Mouse (Mus musculus) lung, postnatal 0 days (tissue): ENCODE results near the gene Rhof. TPM values are rescaled to one million over a fixed set of nuclear protein-coding genes. Genes with fewer than 3 reads are reported as not detected.
A peak's percentile ranks its signal among the peaks of the same experiment; 100 is the strongest.

Experiments
- ATAC-seq: fragments of 200-750 bp; cut with Nextera tagmentation; 2 replicates; pipeline ENCODE4 v1.8.0; 2017; ENCODE audit warnings: moderate library complexity
- DNase-seq: peaks from one replicate; pipeline ENCODE4 v3.0.0-alpha.2; 2016; ENCODE audit warnings: low spot score
- H3K27ac ChIP-seq: fragments of 300-500 bp; sonication (generic); 2 replicates; pipeline ENCODE4 v1.5.1; 2014; ENCODE audit warnings: antibody characterized with exemption, mild to moderate bottlenecking, low read length, mixed read lengths
- H3K27me3 ChIP-seq: fragments of 300-500 bp; sonication (generic); replicated peaks from 2 replicates; pipeline ENCODE4 v1.6.1; 2014; ENCODE audit warnings: low read length, mixed read lengths; ENCODE audit not compliant: insufficient read depth
- H3K36me3 ChIP-seq: fragments of 300-500 bp; sonication (generic); 2 replicates; pipeline ENCODE4 v1.6.1; 2014; ENCODE audit warnings: low read length, mixed read lengths; ENCODE audit not compliant: insufficient read depth
- H3K4me1 ChIP-seq: fragments of 300-500 bp; sonication (generic); 2 replicates; pipeline ENCODE4 v1.6.1; 2014; ENCODE audit warnings: antibody characterized with exemption, low read depth, low read length, mixed read lengths; ENCODE audit not compliant: insufficient read depth
- H3K4me2 ChIP-seq: fragments of 300-500 bp; sonication (generic); replicated peaks from 2 replicates; pipeline ENCODE4 v1.6.1; 2014; ENCODE audit warnings: low read depth, mild to moderate bottlenecking, low read length, moderate library complexity, mixed read lengths
- H3K4me3 ChIP-seq: fragments of 300-500 bp; sonication (generic); 2 replicates; pipeline ENCODE4 v1.5.1; 2014; ENCODE audit warnings: low read depth, low read length
- H3K9ac ChIP-seq: fragments of 300-500 bp; sonication (generic); replicated peaks from 2 replicates; pipeline ENCODE4 v1.6.1; 2014; ENCODE audit warnings: low read depth, mild to moderate bottlenecking
- H3K9me3 ChIP-seq: fragments of 300-500 bp; sonication (generic); 2 replicates; pipeline ENCODE4 v1.6.1; 2016; ENCODE audit warnings: low read length, mixed read lengths
- CTCF ChIP-seq: IDR thresholded peaks from 2 replicates; pipeline ENCODE4 v1.5.1; 2016; ENCODE audit warnings: antibody characterized with exemption, mild to moderate bottlenecking
- EP300 ChIP-seq: IDR thresholded peaks from 2 replicates; pipeline ENCODE4 v1.6.1; 2016; ENCODE audit warnings: antibody characterized with exemption, mild to moderate bottlenecking, control low read depth
- WGBS: fragments of 180-500 bp; shearing (Covaris S2); extraction: QIAGEN DNeasy Blood & Tissue Kit; methylation state at CpG from one replicate; pipeline ENCODE4 v1.1.7; 2014; 5-methylcytosine and 5-hydroxymethylcytosine counted together
- polyA plus RNA-seq: library from polyadenylated mRNA; unstranded; fragments of >200 nt; fragmentation: Nextera tagmentation; extraction: Ambion mirVana; gene quantifications from 2 replicates; pipeline ENCODE4 v1.2.1, GENCODE M21; 2015

The Rhof gene
- polyA plus RNA-seq, 1 experiment from 2014 or later = 12.4 TPM

DNA sequence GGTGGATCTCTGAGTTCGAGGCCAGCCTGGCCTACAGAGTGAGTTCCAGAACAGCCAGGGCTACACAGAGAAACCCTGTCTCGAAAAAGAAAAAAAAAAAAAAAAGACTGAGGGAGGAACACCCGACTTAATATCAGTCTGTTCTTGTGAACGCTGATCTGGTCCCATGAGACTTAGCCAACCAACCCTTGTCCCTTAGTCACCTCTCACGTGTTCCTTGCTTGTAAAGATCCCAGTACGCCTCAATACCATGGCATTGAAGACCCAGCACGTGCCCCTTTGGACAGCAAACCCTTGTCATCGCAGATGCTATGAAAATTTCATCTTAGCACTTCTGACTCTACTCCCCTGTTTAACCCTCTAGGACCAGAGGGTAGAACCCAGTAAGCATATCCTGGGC is 36.2 kb downstream of the Rhof start:
- DNase-seq (no peak), ATAC-seq (no peak)
- Histone ChIP-seq H3K4me1 (no peaks in the 10 kb centered on the region), H3K4me2 (no peak overlapping the region), H3K36me3 (no peaks in the 10 kb centered on the region), H3K27me3 (no peaks in the 10 kb centered on the region), H3K27ac (no peak overlapping the region), H3K9me3 (no peaks in the 10 kb centered on the region), H3K4me3 (no peak overlapping the region), H3K9ac (no peak overlapping the region)
- 87% methylated on average over 8 of the region's 8 CpGs for WGBS
- TF ChIP-seq EP300 = no peak
- no peak for TF ChIP-seq CTCF

DNA sequence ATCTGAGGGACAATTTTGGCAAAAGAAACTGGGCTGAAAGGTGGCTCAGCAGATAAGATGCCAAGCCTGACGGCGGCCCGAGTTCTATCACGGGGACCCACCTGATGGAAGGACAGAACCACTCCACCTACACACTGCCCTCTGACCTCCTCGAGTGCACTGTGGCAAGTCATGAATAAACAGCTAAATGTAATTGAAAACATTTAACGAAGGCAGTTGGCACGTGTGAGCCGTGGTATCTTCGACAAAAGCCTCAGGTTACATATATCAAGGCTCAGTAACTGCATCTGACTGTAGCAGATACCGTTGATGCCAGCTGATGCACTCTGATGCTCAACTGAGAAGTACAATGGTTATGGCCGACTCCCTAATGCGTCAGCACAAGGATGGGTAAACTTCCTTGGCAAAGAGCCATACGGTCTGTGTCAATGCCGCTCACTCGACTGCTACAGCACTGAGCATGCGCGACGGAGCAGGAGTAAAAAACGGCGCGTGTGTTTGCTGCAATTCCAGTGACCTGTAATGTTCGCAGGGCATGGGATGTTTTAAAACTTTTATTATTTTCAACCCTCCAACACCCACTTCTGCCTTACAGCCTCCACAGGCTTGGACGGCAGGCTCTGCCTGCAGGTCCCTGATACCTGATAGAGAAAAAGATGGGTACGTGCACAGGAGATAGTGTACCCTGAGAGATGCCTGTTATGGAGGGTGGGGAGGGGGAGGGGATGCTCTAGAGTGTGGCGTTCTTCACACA is 38.1 kb downstream of the Rhof start:
- Histone ChIP-seq H3K4me1 (no peaks in the 10 kb centered on the region), H3K27me3 (no peaks in the 10 kb centered on the region), H3K4me2 (no peak overlapping the region), H3K36me3 (no peaks in the 10 kb centered on the region), H3K9me3 (no peaks in the 10 kb centered on the region), H3K9ac (no peak overlapping the region), H3K27ac (no peak overlapping the region), H3K4me3 (no peak overlapping the region)
- TF ChIP-seq CTCF (no peak), EP300 (no peak)
- DNase-seq (peak; percentile 61), ATAC-seq (peak; percentile 40; the same call in 1 of the 2 replicates)
- WGBS = 68% methylated on average over 25 of the region's 25 CpGs

DNA sequence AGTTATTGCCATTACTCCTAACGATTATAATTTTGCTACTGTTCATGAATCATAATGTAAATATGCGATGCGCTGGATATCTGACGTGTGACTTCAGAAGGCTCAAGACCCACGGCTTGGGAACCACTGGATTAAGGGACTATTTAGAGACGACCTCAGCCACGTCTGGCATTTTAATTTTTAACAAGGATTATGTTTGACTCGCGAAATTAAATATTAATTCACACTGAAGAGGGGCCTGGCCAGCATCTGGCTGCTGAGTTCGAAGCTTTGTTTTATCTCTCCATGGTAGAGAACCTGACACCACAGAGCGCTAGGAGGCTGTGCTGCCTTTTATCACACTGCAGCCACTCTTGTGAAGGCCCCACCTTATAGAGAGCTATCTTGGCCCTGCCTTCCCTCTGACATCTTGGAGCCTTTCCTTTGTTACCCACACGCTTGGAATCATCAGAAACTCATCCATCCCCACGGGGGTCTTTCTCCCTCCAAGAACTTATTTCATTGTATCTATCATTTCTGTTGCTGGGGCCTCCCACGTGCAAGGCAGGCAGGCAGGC is 39.3 kb downstream of the Rhof start:
- ATAC-seq (no peak), DNase-seq (no peak)
- no peak overlapping the region for H3K4me2 ChIP-seq
- no peaks in the 10 kb centered on the region for H3K9me3 ChIP-seq
- H3K9ac ChIP-seq = no peak overlapping the region
- TF ChIP-seq CTCF (no peak), EP300 (no peak)
- H3K27ac ChIP-seq = no peak overlapping the region
- no peaks in the 10 kb centered on the region for H3K27me3 ChIP-seq
- H3K4me3 ChIP-seq = no peak overlapping the region
- H3K36me3 ChIP-seq = no peaks in the 10 kb centered on the region
- H3K4me1 ChIP-seq = no peaks in the 10 kb centered on the region
- 75% methylated on average over 14 of the region's 14 CpGs for WGBS

DNA sequence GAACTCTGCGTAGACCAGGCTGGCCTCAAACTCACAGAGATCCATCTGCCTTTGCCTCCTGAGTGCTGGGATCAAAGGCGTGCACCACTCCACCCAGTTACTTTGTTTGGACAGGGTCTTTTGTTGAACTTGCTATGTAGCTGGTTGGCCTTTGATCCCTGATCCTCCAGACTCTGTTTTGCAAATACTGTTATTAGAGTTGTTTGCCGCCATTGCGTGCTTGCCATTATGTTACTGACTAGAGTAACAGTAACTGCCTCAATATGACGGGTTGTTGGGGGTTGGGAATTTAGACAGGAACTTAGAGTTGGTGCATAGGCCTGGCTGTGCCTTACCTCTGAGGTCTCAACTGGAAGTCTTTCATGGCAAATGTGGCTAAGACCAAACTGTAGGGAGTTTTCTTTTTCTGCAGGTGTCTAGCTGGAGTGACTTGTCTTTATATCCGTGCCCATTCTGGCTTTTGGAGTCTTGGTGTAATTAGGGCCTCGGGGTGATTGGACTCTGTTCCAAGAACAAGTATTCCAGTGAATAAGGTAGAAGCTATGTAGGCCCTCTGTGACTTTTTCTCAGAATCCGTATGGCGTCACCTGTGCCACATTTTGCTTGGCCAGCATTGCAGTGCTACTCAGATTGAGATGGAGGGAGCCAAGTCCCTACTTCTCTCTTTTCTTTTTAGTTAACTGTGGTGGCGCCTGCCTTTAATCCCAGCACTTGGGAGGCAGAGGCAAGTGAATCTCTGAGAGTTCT is 41.8 kb downstream of the Rhof start:
- no peaks in the 10 kb centered on the region for H3K27me3 ChIP-seq
- WGBS = 84% methylated on average over 10 of the region's 10 CpGs
- no peaks in the 10 kb centered on the region for H3K4me1 ChIP-seq
- no peak overlapping the region for H3K4me3 ChIP-seq
- ATAC-seq (no peak), DNase-seq (no peak)
- H3K27ac ChIP-seq = no peak overlapping the region
- H3K9me3 ChIP-seq = no peaks in the 10 kb centered on the region
- H3K36me3 ChIP-seq = no peaks in the 10 kb centered on the region
- TF ChIP-seq CTCF = no peak
- no peak for TF ChIP-seq EP300
- no peak overlapping the region for H3K9ac ChIP-seq
- H3K4me2 ChIP-seq = no peak overlapping the region

DNA sequence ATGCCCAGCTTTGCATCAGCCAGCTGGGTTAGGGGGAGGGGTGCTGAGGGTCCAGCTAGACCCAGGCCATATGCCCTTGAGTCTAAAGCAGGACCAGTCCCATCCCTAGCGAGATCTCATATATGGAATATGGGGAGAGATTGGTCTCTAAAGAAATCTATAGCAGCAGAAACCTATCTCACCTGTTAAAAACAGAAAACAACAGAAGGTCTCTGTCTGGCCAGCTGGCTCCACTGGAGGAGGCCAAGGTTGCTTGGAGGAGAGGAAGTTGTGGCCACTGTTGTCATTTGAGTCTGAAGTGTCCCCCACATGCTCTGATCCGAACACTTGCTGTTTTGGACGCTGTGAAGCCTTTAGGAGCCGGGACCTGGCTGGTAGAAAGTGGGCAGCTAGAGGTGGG is 43.7 kb downstream of the Rhof start:
- no peak overlapping the region for H3K9ac ChIP-seq

DNA sequence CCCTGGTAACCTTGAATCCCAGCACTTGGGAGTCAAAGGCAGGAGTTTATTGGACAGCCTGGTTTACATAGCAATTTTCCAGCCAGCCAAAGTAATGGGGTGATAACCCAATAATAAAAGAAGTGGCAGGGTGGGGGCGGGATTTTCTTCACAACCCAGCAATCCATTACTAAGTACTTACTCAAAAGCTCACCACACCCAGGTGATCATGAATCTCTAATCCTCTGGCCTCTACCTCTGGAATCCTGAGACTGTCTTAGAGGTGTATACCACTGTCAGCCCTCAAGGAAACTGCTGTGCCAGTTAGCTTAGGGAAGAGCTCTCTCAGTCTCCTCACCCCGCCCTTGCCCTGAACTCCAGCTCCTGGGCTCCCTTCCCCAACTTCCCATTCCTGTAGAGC is 46.0 kb downstream of the Rhof start:
- H3K4me2 ChIP-seq = no peak overlapping the region
- no peak overlapping the region for H3K9ac ChIP-seq
- WGBS = 84% methylated on average over 2 of the region's 2 CpGs
- no peak overlapping the region for H3K27ac ChIP-seq
- H3K4me1 ChIP-seq = no peaks in the 10 kb centered on the region
- ATAC-seq = no peak
- no peak overlapping the region for H3K4me3 ChIP-seq
- H3K36me3 ChIP-seq = no peaks in the 10 kb centered on the region
- DNase-seq = no peak
- H3K27me3 ChIP-seq = no peaks in the 10 kb centered on the region
- no peaks in the 10 kb centered on the region for H3K9me3 ChIP-seq
- TF ChIP-seq CTCF (no peak), EP300 (no peak)

More for the DNA sequence above, 43.7 kb downstream of the Rhof start:
- WGBS = 93% methylated on average over 4 of the region's 4 CpGs
- Histone ChIP-seq H3K27me3 (no peaks in the 10 kb centered on the region), H3K9me3 (no peaks in the 10 kb centered on the region), H3K36me3 (no peaks in the 10 kb centered on the region), H3K27ac (no peak overlapping the region), H3K4me2 (no peak overlapping the region), H3K4me1 (no peaks in the 10 kb centered on the region), H3K4me3 (no peak overlapping the region)
- DNase-seq (no peak), ATAC-seq (no peak)
- TF ChIP-seq EP300 (no peak), CTCF (no peak)
